Mouse (Mus musculus) small intestine, adult 2 months (tissue): ENCODE measurements around the gene Entpd5. TPM values are rescaled to one million over a fixed set of nuclear protein-coding genes. Genes with fewer than 3 reads are reported as not detected.

Experiments used
- H3K27ac ChIP-seq: fragments of 200-500 bp; 2 replicates; pipeline ENCODE4 v1.5.1; 2012; ENCODE audit warnings: low read depth, low read length, control low read depth, inconsistent platforms; ENCODE audit not compliant: insufficient read depth
- H3K27me3 ChIP-seq: fragments of 200-500 bp; 2 replicates; pipeline ENCODE4 v1.6.1; 2012; ENCODE audit warnings: mild to moderate bottlenecking, moderate library complexity, low read length, inconsistent platforms; ENCODE audit not compliant: control insufficient read depth, insufficient read depth
- H3K36me3 ChIP-seq: fragments of 200-500 bp; 2 replicates; pipeline ENCODE4 v1.6.1; 2012; ENCODE audit warnings: mild to moderate bottlenecking, low read length, control low read depth, inconsistent platforms; ENCODE audit not compliant: control insufficient read depth, insufficient read depth
- H3K4me1 ChIP-seq: fragments of 200-500 bp; 2 replicates; pipeline ENCODE4 v1.6.1; 2012; ENCODE audit warnings: low read length, inconsistent platforms, mixed read lengths; ENCODE audit not compliant: control insufficient read depth, insufficient read depth, insufficient read length
- H3K4me3 ChIP-seq: fragments of 200-500 bp; 2 replicates; pipeline ENCODE4 v1.5.1; 2012; ENCODE audit warnings: low read depth, mild to moderate bottlenecking, control low read depth, inconsistent platforms, low read length, moderate library complexity
- CTCF ChIP-seq: fragments of 200-500 bp; IDR thresholded peaks from 2 replicates; pipeline ENCODE4 v1.5.1; 2012; ENCODE audit warnings: low read depth, mild to moderate bottlenecking, control low read depth, inconsistent platforms, low read length, moderate library complexity, mixed read lengths; ENCODE audit not compliant: insufficient replicate concordance, insufficient read length; ENCODE audit errors: extremely low read depth
- POLR2A ChIP-seq: fragments of 200-500 bp; IDR thresholded peaks from 2 replicates; pipeline ENCODE4 v1.6.1; 2012; ENCODE audit warnings: low read depth, mild to moderate bottlenecking, control low read depth, inconsistent platforms, low read length, moderate library complexity
- WGBS: fragments of 180-500 bp; shearing (Covaris S2); methylation state at CpG from one replicate; pipeline ENCODE4 v1.1.7; 2018; 5-methylcytosine and 5-hydroxymethylcytosine counted together
- polyA plus RNA-seq: library from polyadenylated mRNA; depleted of rRNA; stranded (reverse); fragments of >200 nt; gene quantifications from 2 replicates; pipeline ENCODE4 v1.2.3, GENCODE M21; 2012

Gene Entpd5
- polyA plus RNA-seq, 1 experiment, result 15.5 TPM

GRCm38 (mm10) chr12:84407874-84408818 lies 683 bp downstream of the Entpd5 start:
- under 1% methylated on average over 52 of the region's 52 CpGs for WGBS
- peak overlapping the region; percentile 80 for H3K4me3 ChIP-seq
- no peaks in the 10 kb centered on the region for H3K27me3 ChIP-seq
- 0 out of 2 replicates have a peak, but pooled peaks cover 2% of the 10 kb centered on the region for H3K4me1 ChIP-seq
- H3K27ac ChIP-seq, result peak overlapping the region; percentile 69
- no peaks in the 10 kb centered on the region; the same call in 1 of the 2 replicates for H3K36me3 ChIP-seq
- TF ChIP-seq CTCF (no peak), POLR2A (no peak)

GRCm38 (mm10) chr12:84407259-84407658 lies 1.6 kb downstream of the Entpd5 start:
- no peak for TF ChIP-seq POLR2A
- TF ChIP-seq CTCF, result peak; percentile 15; the same call in 1 of the 2 replicates
- no peaks in the 10 kb centered on the region for H3K27me3 ChIP-seq
- WGBS, result 60% methylated on average over 4 of the region's 4 CpGs
- no peak overlapping the region for H3K27ac ChIP-seq
- H3K36me3 ChIP-seq, result no peaks in the 10 kb centered on the region; the same call in 1 of the 2 replicates
- H3K4me3 ChIP-seq, result no peak overlapping the region
- peaks cover 5% of the 10 kb centered on the region; the same call in 1 of the 2 replicates for H3K4me1 ChIP-seq

- no peak overlapping the region for H3K4me3 ChIP-seq
- H3K4me1 ChIP-seq, result peaks cover 9% of the 10 kb centered on the region; the same call in 1 of the 2 replicates
- H3K36me3 ChIP-seq, result no peaks in the 10 kb centered on the region; the same call in 1 of the 2 replicates
- WGBS, result 41% methylated on average over 6 of the region's 6 CpGs
- TF ChIP-seq CTCF, result no peak
- TF ChIP-seq POLR2A, result no peak
- H3K27me3 ChIP-seq, result no peaks in the 10 kb centered on the region
- no peak overlapping the region for H3K27ac ChIP-seq
Observed at GRCm38 (mm10) chr12:84404541-84404940, 4.3 kb downstream of the Entpd5 start.

- Histone ChIP-seq H3K27ac (peak overlapping the region; percentile 73), H3K36me3 (no peaks in the 10 kb centered on the region; the same call in 1 of the 2 replicates), H3K4me3 (no peak overlapping the region), H3K4me1 (peaks cover 9% of the 10 kb centered on the region; the same call in 1 of the 2 replicates), H3K27me3 (no peaks in the 10 kb centered on the region)
- 24% methylated on average over 9 of the region's 9 CpGs for WGBS
- TF ChIP-seq CTCF (no peak), POLR2A (no peak)
Observed at GRCm38 (mm10) chr12:84402923-84403322, 5.9 kb downstream of the Entpd5 start.

GRCm38 (mm10) chr12:84400653-84401052 lies 8.2 kb downstream of the Entpd5 start:
- TF ChIP-seq POLR2A (peak; percentile 67; the same call in 1 of the 2 replicates), CTCF (no peak)
- WGBS, result 16% methylated on average over 3 of the region's 3 CpGs
- Histone ChIP-seq H3K36me3 (peaks cover 7% of the 10 kb centered on the region), H3K27me3 (no peaks in the 10 kb centered on the region), H3K27ac (peak overlapping the region; percentile 97), H3K4me1 (peaks cover 9% of the 10 kb centered on the region; the same call in 1 of the 2 replicates), H3K4me3 (peak overlapping the region; percentile 40)

- TF ChIP-seq CTCF (no peak), POLR2A (no peak)
- H3K4me1 ChIP-seq, result peaks cover 9% of the 10 kb centered on the region; the same call in 1 of the 2 replicates
- H3K36me3 ChIP-seq, result peaks cover 12% of the 10 kb centered on the region
- peak overlapping the region; percentile 57 for H3K4me3 ChIP-seq
- peak overlapping the region; percentile 97 for H3K27ac ChIP-seq
- 36% methylated on average over 3 of the region's 3 CpGs for WGBS
- no peaks in the 10 kb centered on the region for H3K27me3 ChIP-seq
Observed at GRCm38 (mm10) chr12:84400068-84400467, 8.8 kb downstream of the Entpd5 start.

- Histone ChIP-seq H3K27me3 (no peaks in the 10 kb centered on the region), H3K4me3 (peak overlapping the region; percentile 57), H3K4me1 (peaks cover 9% of the 10 kb centered on the region; the same call in 1 of the 2 replicates), H3K27ac (peak overlapping the region; percentile 97), H3K36me3 (peaks cover 13% of the 10 kb centered on the region)
- WGBS, result 27% methylated on average over 9 of the region's 9 CpGs
- TF ChIP-seq CTCF (no peak), POLR2A (no peak; the same call in 1 of the 2 replicates)
Observed at GRCm38 (mm10) chr12:84399663-84400062, 9.2 kb downstream of the Entpd5 start.
